Mouse (Mus musculus) hindbrain, postnatal 0 days (tissue): ENCODE measurements at regions not wholly inside any gene's neighbourhood (a gene's known extent, or its start where the extent isn't known, plus 50 kb on each side); places are given as distances from the start of the nearest gene placed in this dataset.

Experiments
- ATAC-seq: fragments of 200-750 bp; cut with Nextera tagmentation; 2 replicates; pipeline ENCODE4 v1.8.0; 2017; ENCODE audit warnings: mild to moderate bottlenecking, moderate TSS enrichment, moderate library complexity
- DNase-seq: peaks from one replicate; pipeline ENCODE4 v3.0.0-alpha.2; 2015; ENCODE audit warnings: low spot score
- H3K27ac ChIP-seq: fragments of 300-500 bp; sonication (generic); 2 replicates; pipeline ENCODE4 v1.5.1; 2014; ENCODE audit warnings: mild to moderate bottlenecking
- H3K27me3 ChIP-seq: fragments of 300-500 bp; sonication (generic); 2 replicates; pipeline ENCODE4 v1.6.1; 2014; ENCODE audit warnings: low read length, mixed read lengths; ENCODE audit not compliant: insufficient read depth
- H3K36me3 ChIP-seq: fragments of 300-500 bp; sonication (generic); 2 replicates; pipeline ENCODE4 v1.6.1; 2014; ENCODE audit warnings: low read length, mixed read lengths; ENCODE audit not compliant: insufficient read depth
- H3K4me1 ChIP-seq: fragments of 300-500 bp; sonication (generic); 2 replicates; pipeline ENCODE4 v1.6.1; 2014; ENCODE audit warnings: antibody characterized with exemption, low read length, mixed read lengths; ENCODE audit not compliant: insufficient read depth
- H3K4me2 ChIP-seq: fragments of 300-500 bp; sonication (generic); 2 replicates; pipeline ENCODE4 v1.6.1; 2014; ENCODE audit warnings: low read depth, mild to moderate bottlenecking, low read length, moderate library complexity, mixed read lengths
- H3K4me3 ChIP-seq: fragments of 300-500 bp; sonication (generic); 2 replicates; pipeline ENCODE4 v1.5.1; 2014; ENCODE audit warnings: low read length
- H3K9ac ChIP-seq: fragments of 300-500 bp; sonication (generic); replicated peaks from 2 replicates; pipeline ENCODE4 v1.6.1; 2014; ENCODE audit warnings: mild to moderate bottlenecking, low read length, moderate library complexity, mixed read lengths
- H3K9me3 ChIP-seq: fragments of 300-500 bp; sonication (generic); 2 replicates; pipeline ENCODE4 v1.6.1; 2016; ENCODE audit warnings: low read length, mixed read lengths
- CTCF ChIP-seq: IDR thresholded peaks from 2 replicates; pipeline ENCODE4 v1.5.1; 2016; ENCODE audit warnings: antibody characterized with exemption, control low read depth, low read depth
- WGBS: fragments of 180-500 bp; shearing (Covaris S2); extraction: QIAGEN DNeasy Blood & Tissue Kit; methylation state at CpG from one replicate; pipeline ENCODE4 v1.1.7; 2014; 5-methylcytosine and 5-hydroxymethylcytosine counted together

DNA sequence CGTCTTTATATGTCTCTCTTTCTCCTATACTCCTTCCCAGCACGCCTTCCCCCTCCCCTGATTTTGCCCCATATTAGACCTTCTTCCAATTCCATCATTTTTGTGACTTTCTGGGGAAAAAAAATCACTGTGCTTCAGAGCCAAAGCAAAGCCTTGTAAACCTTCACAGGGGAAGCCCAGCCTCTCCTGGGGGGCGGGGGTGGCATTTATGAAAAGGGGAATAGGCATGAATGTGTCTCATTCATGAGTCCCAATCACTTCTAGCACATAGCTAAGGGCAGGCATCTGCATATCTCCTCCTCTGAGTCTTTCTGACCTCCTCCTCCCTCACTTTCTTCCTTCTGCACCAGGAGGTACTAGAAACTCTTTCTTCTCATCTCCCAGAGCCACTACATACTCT, 149.8 kb downstream of the Adamts15 start:
- H3K36me3 ChIP-seq, result no peaks in the 10 kb centered on the region
- H3K4me2 ChIP-seq, result no peak overlapping the region
- H3K9ac ChIP-seq, result no peak overlapping the region
- H3K27ac ChIP-seq, result no peak overlapping the region
- H3K27me3 ChIP-seq, result no peaks in the 10 kb centered on the region
- H3K4me3 ChIP-seq, result no peak overlapping the region
- TF ChIP-seq CTCF, result no peak
- DNase-seq (no peak), ATAC-seq (no peak)
- H3K4me1 ChIP-seq, result no peaks in the 10 kb centered on the region
- no peaks in the 10 kb centered on the region for H3K9me3 ChIP-seq
- 66% methylated on average over 3 of the region's 3 CpGs for WGBS

DNA sequence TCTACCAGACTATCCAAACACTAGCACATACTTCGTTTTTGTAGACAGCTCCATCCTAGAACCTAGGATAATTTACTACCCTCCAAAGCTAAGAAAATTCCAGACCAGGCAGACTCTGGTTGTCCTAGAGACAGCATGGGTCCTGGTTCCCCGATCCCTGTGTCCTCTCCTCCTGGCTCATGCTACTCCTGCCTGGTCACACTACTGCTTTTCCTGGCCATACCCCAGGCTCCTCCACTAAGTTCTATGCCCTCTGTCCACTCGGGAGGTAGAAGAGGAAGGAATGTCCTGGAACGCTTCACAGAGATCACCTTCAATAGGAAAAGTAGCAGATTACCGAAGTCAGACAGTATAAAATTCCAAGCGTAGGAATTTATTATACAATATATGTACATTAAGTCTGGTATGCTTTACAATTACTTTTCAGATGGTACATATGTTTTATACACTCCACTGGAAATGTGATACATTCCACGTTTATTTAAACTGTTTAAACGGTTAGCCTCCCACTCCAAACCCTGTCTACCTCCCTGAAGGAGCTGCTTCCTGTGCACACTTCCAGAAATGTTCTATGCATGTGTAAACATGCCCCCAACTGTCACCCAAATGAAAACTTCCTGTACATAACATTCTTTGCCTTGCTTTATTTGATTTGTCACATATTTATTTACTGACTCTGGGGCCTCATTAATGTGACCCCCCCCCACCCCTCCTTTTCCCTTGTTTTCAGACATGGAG, 151.6 kb downstream of the Adamts15 start:
- no peak for DNase-seq
- TF ChIP-seq CTCF, result no peak
- H3K27ac ChIP-seq, result no peak overlapping the region
- H3K4me2 ChIP-seq, result no peak overlapping the region
- no peak overlapping the region for H3K9ac ChIP-seq
- H3K36me3 ChIP-seq, result no peaks in the 10 kb centered on the region
- no peak overlapping the region for H3K4me3 ChIP-seq
- no peak for ATAC-seq
- H3K27me3 ChIP-seq, result no peaks in the 10 kb centered on the region
- H3K4me1 ChIP-seq, result no peaks in the 10 kb centered on the region
- WGBS, result 75% methylated on average over 8 of the region's 8 CpGs
- no peaks in the 10 kb centered on the region for H3K9me3 ChIP-seq

DNA sequence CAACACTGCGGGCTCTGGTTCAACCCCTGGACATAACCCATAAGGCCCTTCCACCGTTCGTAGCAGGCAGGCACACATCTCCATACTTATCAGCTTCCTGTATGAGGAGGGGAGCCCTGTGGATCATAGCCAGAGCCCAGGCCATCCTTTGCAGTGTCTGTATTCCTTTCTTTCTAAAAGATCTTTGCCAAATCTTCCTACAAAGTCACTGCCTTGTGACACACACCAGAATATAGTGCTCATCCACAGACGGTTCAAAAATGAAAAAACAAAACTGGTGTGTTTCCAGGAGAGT, 152.9 kb downstream of the Adamts15 start:
- H3K4me1 ChIP-seq, result no peaks in the 10 kb centered on the region
- no peak for TF ChIP-seq CTCF
- no peaks in the 10 kb centered on the region for H3K27me3 ChIP-seq
- WGBS, result 73% methylated on average over 4 of the region's 4 CpGs
- DNase-seq (no peak), ATAC-seq (no peak)
- H3K27ac ChIP-seq, result no peak overlapping the region
- H3K4me2 ChIP-seq, result no peak overlapping the region
- no peaks in the 10 kb centered on the region for H3K9me3 ChIP-seq
- no peaks in the 10 kb centered on the region for H3K36me3 ChIP-seq
- no peak overlapping the region for H3K9ac ChIP-seq
- no peak overlapping the region for H3K4me3 ChIP-seq

DNA sequence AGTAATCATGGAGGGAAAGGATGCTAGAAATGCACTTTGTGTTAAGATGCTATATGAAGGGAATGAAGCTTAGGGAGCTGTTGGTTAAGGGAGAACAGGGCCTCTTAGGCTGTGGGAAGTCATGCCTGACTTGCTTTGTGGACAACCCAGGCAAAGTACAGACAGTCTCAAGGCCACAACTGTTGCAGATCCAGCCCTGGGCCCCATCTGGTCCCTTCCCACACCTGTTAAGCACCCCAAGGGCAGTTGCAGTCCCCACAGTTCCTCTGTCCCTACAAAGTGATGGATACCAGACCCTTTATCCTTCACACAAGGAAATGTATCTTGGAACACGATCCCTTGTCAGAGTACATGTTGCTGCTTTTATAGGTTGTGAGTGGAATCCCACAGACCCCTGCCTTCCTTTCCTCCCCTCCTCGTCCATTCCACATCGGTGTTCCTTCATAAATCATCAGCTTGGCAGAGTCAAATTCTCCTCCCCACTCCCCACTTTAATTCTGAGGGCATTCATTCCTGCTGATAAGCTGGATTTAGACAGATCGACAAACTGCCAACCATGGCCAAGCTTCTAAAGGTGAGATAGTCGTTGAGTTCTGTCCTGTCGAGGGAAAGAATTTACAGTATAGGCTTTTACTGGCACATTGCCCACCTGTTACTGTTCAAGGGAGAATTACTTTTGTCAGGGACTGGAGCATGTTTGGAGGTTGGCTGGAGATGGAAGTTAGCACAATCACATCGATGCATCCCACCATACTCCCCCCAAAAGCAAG, 153.4 kb downstream of the Adamts15 start:
- WGBS, result 58% methylated on average over 7 of the region's 7 CpGs
- Histone ChIP-seq H3K4me1 (no peaks in the 10 kb centered on the region), H3K27me3 (no peaks in the 10 kb centered on the region), H3K9me3 (no peaks in the 10 kb centered on the region), H3K9ac (no peak overlapping the region), H3K27ac (no peak overlapping the region), H3K4me3 (no peak overlapping the region), H3K36me3 (no peaks in the 10 kb centered on the region), H3K4me2 (no peak overlapping the region)
- DNase-seq, result no peak
- ATAC-seq, result no peak
- no peak for TF ChIP-seq CTCF

DNA sequence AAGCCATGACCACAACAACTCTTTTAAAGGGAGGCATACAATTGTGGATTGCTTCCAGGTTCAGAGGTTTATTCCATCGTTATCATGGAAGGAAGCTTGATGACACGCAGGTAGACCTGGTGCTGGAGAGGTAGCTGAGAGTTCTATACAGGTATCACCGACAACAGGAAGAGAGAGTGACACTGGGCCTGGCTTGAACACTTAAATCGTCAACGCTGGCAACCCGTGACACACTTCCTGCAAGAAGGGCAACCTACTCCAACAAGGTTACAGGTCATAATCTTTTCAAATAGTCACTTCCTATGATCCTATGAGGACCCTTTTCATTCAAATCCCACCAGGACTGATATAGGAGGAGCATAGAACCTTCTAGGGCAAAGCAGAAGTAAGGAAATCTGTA, 155.6 kb downstream of the Adamts15 start:
- H3K27ac ChIP-seq, result no peak overlapping the region
- no peak overlapping the region for H3K4me3 ChIP-seq
- DNase-seq, result no peak
- H3K4me2 ChIP-seq, result no peak overlapping the region
- no peaks in the 10 kb centered on the region for H3K9me3 ChIP-seq
- TF ChIP-seq CTCF, result no peak
- no peak overlapping the region for H3K9ac ChIP-seq
- ATAC-seq, result no peak
- no peaks in the 10 kb centered on the region for H3K4me1 ChIP-seq
- H3K27me3 ChIP-seq, result no peaks in the 10 kb centered on the region
- H3K36me3 ChIP-seq, result no peaks in the 10 kb centered on the region
- 95% methylated on average over 6 of the region's 6 CpGs for WGBS

DNA sequence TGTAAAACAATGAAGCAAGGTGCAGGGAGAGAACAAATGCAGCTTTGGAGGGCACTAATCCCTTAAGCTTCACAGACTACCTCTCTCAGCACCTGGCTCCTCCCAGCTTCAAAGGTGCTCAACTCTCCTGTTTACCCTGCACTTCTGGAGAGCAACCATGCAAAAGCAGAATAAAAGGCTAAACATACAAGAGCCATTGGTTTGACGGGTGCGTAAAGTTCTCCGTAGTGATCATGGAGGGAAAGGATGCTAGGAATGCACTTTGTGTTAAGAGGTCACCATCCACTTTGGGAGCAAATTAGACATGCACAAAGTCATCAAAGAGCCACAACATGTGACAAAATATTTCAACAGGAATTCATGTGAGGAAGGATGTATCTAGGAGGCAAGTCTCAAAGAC, 156.1 kb downstream of the Adamts15 start:
- Histone ChIP-seq H3K9me3 (no peaks in the 10 kb centered on the region), H3K4me1 (no peaks in the 10 kb centered on the region), H3K27ac (no peak overlapping the region), H3K9ac (no peak overlapping the region), H3K36me3 (no peaks in the 10 kb centered on the region), H3K4me3 (no peak overlapping the region), H3K4me2 (no peak overlapping the region), H3K27me3 (no peaks in the 10 kb centered on the region)
- TF ChIP-seq CTCF, result no peak
- DNase-seq, result no peak
- ATAC-seq, result no peak
- whole genome bisulfite sequencing, result 66% methylated on average over 3 of the region's 3 CpGs

DNA sequence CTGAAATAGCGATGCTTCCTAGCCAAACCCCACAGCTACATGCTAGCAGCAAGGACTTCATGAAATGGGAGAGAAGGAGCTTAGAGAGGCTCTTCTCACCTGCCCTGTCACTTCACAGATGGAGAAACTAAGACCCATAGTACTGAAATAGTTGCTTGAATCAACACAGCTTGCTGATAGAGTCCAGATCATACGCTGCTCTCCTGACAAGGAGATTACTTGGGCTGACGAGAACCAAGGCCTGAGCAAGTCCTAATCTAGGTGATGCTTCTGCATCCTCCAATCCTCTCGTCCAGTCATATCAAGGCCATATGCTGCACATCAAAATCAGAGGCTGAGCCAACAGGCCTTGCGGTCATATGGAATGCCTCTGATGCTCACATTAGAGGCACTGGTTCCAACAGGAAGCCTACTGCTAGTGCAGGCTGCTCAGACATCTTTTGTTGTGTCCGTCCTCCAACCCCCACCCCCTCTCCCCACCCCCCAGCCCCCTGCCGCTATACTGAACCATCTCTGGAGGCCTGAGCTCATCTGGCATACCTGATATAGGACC, 157.2 kb downstream of the Adamts15 start:
- TF ChIP-seq CTCF, result no peak
- Histone ChIP-seq H3K9ac (no peak overlapping the region), H3K36me3 (no peaks in the 10 kb centered on the region), H3K27ac (no peak overlapping the region), H3K9me3 (no peaks in the 10 kb centered on the region), H3K27me3 (no peaks in the 10 kb centered on the region), H3K4me2 (no peak overlapping the region), H3K4me1 (no peaks in the 10 kb centered on the region), H3K4me3 (no peak overlapping the region)
- DNase-seq (no peak), ATAC-seq (no peak)
- 79% methylated on average over 7 of the region's 7 CpGs for WGBS
